Mouse (Mus musculus): ENCODE data around the gene Slc25a30.

- TF ChIP-seq CTCF (IDR thresholded peaks at IDR 0.05; ENCODE audit: low read depth) (no peak), EP300 (IDR thresholded peaks at IDR 0.05; ENCODE audit: low read depth) (no peak)
These were observed 41.4 kb upstream of the Slc25a30 start for GRCm38 (mm10) chr14:75828221-75828620.

Data from liver, embryonic 14.5 days (tissue).